Mouse (Mus musculus) hindbrain, embryonic 16.5 days (tissue): ENCODE measurements around the gene Mkln1. TPM values are rescaled to one million over a fixed set of nuclear protein-coding genes. Genes with fewer than 3 reads are reported as not detected.

Source experiments
- ATAC-seq: fragments of 200-750 bp; cut with Nextera tagmentation; 2 replicates; pipeline ENCODE4 v1.8.0; 2017; ENCODE audit warnings: moderate TSS enrichment, moderate library complexity
- H3K27ac ChIP-seq: fragments of 300-500 bp; sonication (generic); 2 replicates; pipeline ENCODE4 v1.5.1; 2014; ENCODE audit warnings: low read depth, mild to moderate bottlenecking, control low read depth, low read length, moderate library complexity
- H3K27me3 ChIP-seq: fragments of 300-500 bp; sonication (generic); replicated peaks from 2 replicates; pipeline ENCODE4 v1.6.1; 2014; ENCODE audit warnings: low read length; ENCODE audit not compliant: control insufficient read depth, insufficient read depth
- H3K36me3 ChIP-seq: fragments of 300-500 bp; sonication (generic); 2 replicates; pipeline ENCODE4 v1.6.1; 2014; ENCODE audit warnings: mild to moderate bottlenecking, low read length, moderate library complexity, mixed read lengths; ENCODE audit not compliant: control insufficient read depth, insufficient read depth
- H3K4me1 ChIP-seq: fragments of 300-500 bp; sonication (generic); 2 replicates; pipeline ENCODE4 v1.6.1; 2014; ENCODE audit warnings: low read depth, low read length; ENCODE audit not compliant: control insufficient read depth, insufficient read depth
- H3K4me2 ChIP-seq: fragments of 300-500 bp; sonication (generic); 2 replicates; pipeline ENCODE4 v1.6.1; 2014; ENCODE audit warnings: mild to moderate bottlenecking, low read length, control low read depth, moderate library complexity
- H3K4me3 ChIP-seq: fragments of 300-500 bp; sonication (generic); 2 replicates; pipeline ENCODE4 v1.5.1; 2014; ENCODE audit warnings: mild to moderate bottlenecking, low read length, control low read depth, moderate library complexity
- H3K9ac ChIP-seq: fragments of 300-500 bp; sonication (generic); 2 replicates; pipeline ENCODE4 v1.6.1; 2014; ENCODE audit warnings: low read depth, mild to moderate bottlenecking, control low read depth, low read length, moderate library complexity
- H3K9me3 ChIP-seq: fragments of 300-500 bp; sonication (generic); 2 replicates; pipeline ENCODE4 v1.6.1; 2014; ENCODE audit warnings: mild to moderate bottlenecking, low read length, moderate library complexity; ENCODE audit not compliant: control insufficient read depth
- WGBS: fragments of 180-500 bp; shearing (Covaris S2); extraction: QIAGEN DNeasy Blood & Tissue Kit; methylation state at CpG from one replicate; pipeline ENCODE4 v1.1.7; 2014; 5-methylcytosine and 5-hydroxymethylcytosine counted together
- polyA plus RNA-seq: library from polyadenylated mRNA; unstranded; fragments of >200 nt; fragmentation: Nextera tagmentation; extraction: Ambion mirVana; gene quantifications from 2 replicates; pipeline ENCODE4 v1.2.1, GENCODE M21; 2015

Mkln1 gene
- polyA plus RNA-seq, 1 experiment from 2014 or later: 119 TPM

DNA sequence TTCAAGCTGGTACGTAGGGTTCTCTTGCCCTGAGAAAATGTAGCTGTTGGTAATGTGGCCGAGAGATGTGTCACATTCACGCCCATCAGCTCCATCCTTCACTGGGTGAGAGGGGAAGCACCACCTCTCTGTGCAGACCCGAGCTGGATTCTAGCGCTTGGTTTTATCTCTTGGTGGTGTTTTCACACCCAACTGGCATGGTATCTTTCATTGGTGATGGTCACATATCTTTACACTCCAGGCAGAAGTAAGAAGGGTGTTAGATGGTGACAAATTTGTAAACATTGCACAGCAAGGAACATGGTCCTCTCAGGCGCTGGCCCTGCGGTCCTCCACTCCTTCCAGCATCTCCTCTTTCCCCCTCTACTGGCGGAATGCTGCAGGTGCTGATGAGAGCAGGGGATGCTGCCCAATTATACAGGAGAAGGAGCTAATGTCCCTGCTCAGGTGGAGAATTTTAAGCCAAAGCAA lies 120.5 kb downstream of the Mkln1 start:
- H3K27me3 ChIP-seq: no peaks in the 10 kb centered on the region
- no peak overlapping the region for H3K27ac ChIP-seq
- no peak overlapping the region for H3K4me2 ChIP-seq
- no peak overlapping the region for H3K4me3 ChIP-seq
- 67% methylated on average over 8 of the region's 8 CpGs for WGBS
- H3K36me3 ChIP-seq: peaks cover 3% of the 10 kb centered on the region; the same call in 1 of the 2 replicates
- H3K9ac ChIP-seq: no peak overlapping the region
- no peaks in the 10 kb centered on the region for H3K9me3 ChIP-seq
- peaks cover 14% of the 10 kb centered on the region for H3K4me1 ChIP-seq
- no peak for ATAC-seq

DNA sequence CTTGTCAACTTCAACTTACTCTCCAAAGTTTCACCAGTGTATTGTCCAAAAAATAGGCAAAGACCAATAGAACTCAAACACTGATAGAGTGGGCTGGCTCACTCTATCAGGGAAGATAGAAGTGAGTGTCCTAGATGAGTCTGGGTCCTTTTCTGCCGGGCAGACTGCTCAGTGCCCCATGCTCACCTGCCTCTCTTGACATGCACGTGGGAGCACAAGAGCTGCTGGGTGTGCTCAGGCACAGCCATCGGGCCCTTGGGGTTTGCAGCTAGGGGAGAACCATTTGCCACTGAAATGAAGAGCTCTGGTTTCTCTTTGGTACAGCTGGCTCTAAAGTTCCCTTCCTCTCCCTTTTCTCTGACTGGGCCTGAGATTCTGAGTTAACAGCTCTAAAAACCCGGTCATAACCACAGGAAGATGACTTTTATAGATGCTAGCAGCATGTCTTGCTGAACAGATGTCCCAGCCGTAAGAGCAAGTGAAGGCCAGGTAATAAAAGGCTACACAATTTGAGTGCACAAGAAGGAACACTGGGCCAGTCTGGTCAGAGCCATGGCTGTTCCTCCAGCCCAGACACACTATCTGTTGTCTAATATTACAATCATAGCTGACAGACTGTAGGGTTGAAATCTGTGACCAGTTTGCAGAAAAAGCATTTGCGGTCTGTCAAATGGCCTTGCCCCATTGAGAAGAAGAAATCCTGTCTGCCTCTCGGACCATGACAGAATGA lies 122.1 kb downstream of the Mkln1 start:
- H3K9me3 ChIP-seq: no peaks in the 10 kb centered on the region
- peaks cover 4% of the 10 kb centered on the region; the same call in 1 of the 2 replicates for H3K36me3 ChIP-seq
- 68% methylated on average over 7 of the region's 7 CpGs for WGBS
- H3K4me1 ChIP-seq: peaks cover 14% of the 10 kb centered on the region
- no peak overlapping the region for H3K9ac ChIP-seq
- H3K27ac ChIP-seq: no peak overlapping the region
- no peaks in the 10 kb centered on the region for H3K27me3 ChIP-seq
- no peak overlapping the region for H3K4me2 ChIP-seq
- H3K4me3 ChIP-seq: no peak overlapping the region
- no peak for ATAC-seq

DNA sequence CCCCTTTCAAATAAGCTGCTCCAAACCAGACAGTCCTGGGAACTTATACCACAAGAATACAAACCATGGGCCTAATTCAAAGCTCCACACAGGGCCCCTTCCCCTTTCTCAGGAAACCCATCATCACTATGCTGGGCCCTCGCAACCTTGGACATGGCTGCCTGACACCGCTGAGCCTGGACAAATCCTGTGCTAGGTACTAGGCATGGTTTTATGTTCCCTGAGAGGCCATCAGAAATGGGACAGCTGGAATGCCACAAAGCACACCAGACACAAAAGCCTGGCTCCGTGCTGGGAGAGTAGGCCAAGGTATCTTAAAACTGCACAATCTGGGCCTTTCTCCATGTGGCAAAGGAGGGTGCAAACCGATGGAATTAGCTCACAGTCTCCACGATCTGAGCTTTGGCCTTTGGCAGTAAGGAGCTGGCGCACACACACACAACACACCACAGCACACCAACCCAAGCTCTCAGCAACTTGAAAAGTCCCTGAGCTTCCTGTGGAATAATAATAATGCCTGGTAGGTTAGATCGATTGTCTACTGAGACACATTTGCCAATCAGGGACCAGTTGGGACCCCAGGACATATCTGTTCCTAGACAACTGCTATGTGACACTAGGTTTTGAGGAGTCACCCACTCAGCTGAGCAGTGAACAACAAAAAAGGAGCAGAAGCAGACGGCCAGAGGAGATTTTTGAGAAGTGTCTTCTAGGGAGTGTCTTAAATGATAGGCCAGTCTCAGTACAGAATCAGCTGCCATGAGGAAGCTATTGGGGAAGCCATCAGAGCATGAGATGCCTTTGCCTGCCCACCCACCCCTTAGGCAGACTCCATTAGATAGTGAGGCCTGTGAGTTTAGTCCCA lies 123.2 kb downstream of the Mkln1 start:
- no peak overlapping the region for H3K9ac ChIP-seq
- WGBS: 74% methylated on average over 8 of the region's 8 CpGs
- no peaks in the 10 kb centered on the region for H3K27me3 ChIP-seq
- H3K27ac ChIP-seq: peak overlapping the region; percentile 29; the same call in 1 of the 2 replicates
- H3K36me3 ChIP-seq: peaks cover 8% of the 10 kb centered on the region; the same call in 1 of the 2 replicates
- no peak overlapping the region for H3K4me2 ChIP-seq
- H3K4me1 ChIP-seq: peaks cover 14% of the 10 kb centered on the region
- ATAC-seq: no peak
- no peak overlapping the region for H3K4me3 ChIP-seq
- H3K9me3 ChIP-seq: no peaks in the 10 kb centered on the region

DNA sequence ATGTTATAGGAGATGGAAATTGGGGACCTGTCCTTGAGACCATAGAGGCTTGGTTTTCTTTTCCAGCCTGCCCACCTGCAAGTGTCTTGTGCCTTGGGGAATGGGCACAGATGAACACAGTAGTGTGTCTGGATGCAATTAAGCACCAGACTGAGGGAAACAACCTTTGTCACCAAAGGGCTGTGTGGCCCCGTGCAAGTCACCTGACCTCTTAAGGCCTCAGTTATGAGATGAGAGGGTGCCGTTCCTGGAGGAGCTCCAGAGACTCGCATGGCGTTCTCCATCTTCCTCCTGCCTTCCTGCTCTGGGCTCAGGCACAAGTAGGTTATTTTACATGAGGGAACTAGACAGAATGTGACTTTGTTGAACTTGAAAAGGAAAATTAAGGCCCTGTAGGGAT lies 123.9 kb downstream of the Mkln1 start:
- peaks cover 14% of the 10 kb centered on the region for H3K4me1 ChIP-seq
- peaks cover 8% of the 10 kb centered on the region; the same call in 1 of the 2 replicates for H3K36me3 ChIP-seq
- no peaks in the 10 kb centered on the region for H3K9me3 ChIP-seq
- no peak overlapping the region for H3K4me3 ChIP-seq
- H3K27me3 ChIP-seq: no peaks in the 10 kb centered on the region
- no peak overlapping the region for H3K4me2 ChIP-seq
- H3K9ac ChIP-seq: no peak overlapping the region
- no peak overlapping the region for H3K27ac ChIP-seq
- no peak for ATAC-seq
- 84% methylated on average over 4 of the region's 4 CpGs for WGBS

- Histone ChIP-seq H3K9me3 (no peaks in the 10 kb centered on the region), H3K4me1 (peaks cover 14% of the 10 kb centered on the region), H3K36me3 (peaks cover 8% of the 10 kb centered on the region; the same call in 1 of the 2 replicates), H3K27me3 (no peaks in the 10 kb centered on the region), H3K4me2 (no peak overlapping the region), H3K27ac (no peak overlapping the region; the same call in 1 of the 2 replicates), H3K4me3 (no peak overlapping the region), H3K9ac (no peak overlapping the region)
- no peak for ATAC-seq
- 33% methylated on average over 5 of the region's 5 CpGs for WGBS
Observed at GRCm38 (mm10) chr6:31523039-31523438, 124.5 kb downstream of the Mkln1 start.

DNA sequence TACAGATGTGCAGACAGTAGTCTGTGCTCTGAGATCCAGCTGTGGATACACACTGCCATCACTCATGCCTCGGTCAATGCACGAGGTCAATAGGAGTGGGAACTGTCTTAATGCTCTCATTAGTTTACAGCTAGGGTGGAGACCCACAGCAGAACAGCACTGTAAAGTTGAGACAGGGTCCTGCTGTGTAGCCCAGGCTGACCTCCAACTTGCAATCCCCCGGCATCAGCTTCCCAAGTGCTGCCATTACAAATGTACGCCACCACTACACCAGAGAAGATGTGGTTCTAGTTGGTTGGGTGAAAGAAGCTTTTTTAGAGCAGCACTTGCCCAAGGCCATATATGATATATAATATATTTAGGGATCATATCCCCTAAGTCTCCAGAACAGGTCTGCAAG lies 125.1 kb downstream of the Mkln1 start:
- Histone ChIP-seq H3K4me3 (no peak overlapping the region), H3K36me3 (peaks cover 8% of the 10 kb centered on the region; the same call in 1 of the 2 replicates), H3K4me2 (no peak overlapping the region), H3K27me3 (no peaks in the 10 kb centered on the region), H3K4me1 (peaks cover 14% of the 10 kb centered on the region), H3K27ac (no peak overlapping the region), H3K9ac (no peak overlapping the region), H3K9me3 (no peaks in the 10 kb centered on the region)
- ATAC-seq: no peak
- WGBS: 88% methylated on average over 4 of the region's 4 CpGs

- H3K4me1 ChIP-seq: peaks cover 14% of the 10 kb centered on the region
- H3K9me3 ChIP-seq: no peaks in the 10 kb centered on the region
- peaks cover 8% of the 10 kb centered on the region; the same call in 1 of the 2 replicates for H3K36me3 ChIP-seq
- no peak for ATAC-seq
- no peak overlapping the region for H3K4me3 ChIP-seq
- H3K9ac ChIP-seq: no peak overlapping the region
- H3K27ac ChIP-seq: no peak overlapping the region
- WGBS: 93% methylated on average over 13 of the region's 13 CpGs
- H3K27me3 ChIP-seq: no peaks in the 10 kb centered on the region
- H3K4me2 ChIP-seq: no peak overlapping the region
Observed at GRCm38 (mm10) chr6:31524121-31524520, 125.6 kb downstream of the Mkln1 start.

GRCm38 (mm10) chr6:31524647-31525046 lies 126.1 kb downstream of the Mkln1 start:
- H3K4me2 ChIP-seq: no peak overlapping the region
- no peak overlapping the region for H3K9ac ChIP-seq
- peaks cover 14% of the 10 kb centered on the region for H3K4me1 ChIP-seq
- H3K36me3 ChIP-seq: peaks cover 8% of the 10 kb centered on the region; the same call in 1 of the 2 replicates
- no peaks in the 10 kb centered on the region for H3K27me3 ChIP-seq
- H3K4me3 ChIP-seq: no peak overlapping the region
- H3K9me3 ChIP-seq: no peaks in the 10 kb centered on the region
- ATAC-seq: no peak
- no peak overlapping the region for H3K27ac ChIP-seq
- WGBS: 98% methylated on average over 8 of the region's 8 CpGs
